Mouse (Mus musculus) cortical plate, adult 2 months (tissue): ENCODE data around the gene Gm49337.

Experiments used
- CTCF ChIP-seq: fragments of 200-500 bp; IDR thresholded peaks from 2 replicates; pipeline ENCODE4 v1.5.1; 2011; ENCODE audit warnings: mild to moderate bottlenecking, control low read depth, low read length; ENCODE audit not compliant: insufficient read depth; ENCODE audit errors: extremely low read depth
- POLR2A ChIP-seq: fragments of 200-500 bp; IDR thresholded peaks from 2 replicates; pipeline ENCODE4 v1.6.1; 2011; ENCODE audit warnings: mild to moderate bottlenecking, low read length, control low read depth; ENCODE audit not compliant: insufficient read depth; ENCODE audit errors: extremely low read depth

GRCm38 (mm10) chr4:116220071-116220650 lies 47.0 kb downstream of the Gm49337 start:
- TF ChIP-seq CTCF = no peak
- no peak for TF ChIP-seq POLR2A
